Mouse (Mus musculus): ENCODE data around the gene Retnlg. TPM values are rescaled to one million over a fixed set of nuclear protein-coding genes. Genes with fewer than 3 reads are reported as not detected.

Gene Retnlg
- polyA plus RNA-seq, 1 experiment from 2014 or later = 0.39 TPM

Other genes with a start within 250 kb of the Retnlg start
- not detected in 2 replicates for gene Trat1, start 100.6 kb upstream of the Retnlg start, polyA plus RNA-seq (2014; fragmentation: Nextera tagmentation; extraction: Ambion mirVana)
- not detected in 2 replicates for gene Retnlb, start 55.8 kb upstream of the Retnlg start, polyA plus RNA-seq (2014; fragmentation: Nextera tagmentation; extraction: Ambion mirVana)
- gene Retnla, start 30.1 kb upstream of the Retnlg start, polyA plus RNA-seq (2014; fragmentation: Nextera tagmentation; extraction: Ambion mirVana) = not detected in 2 replicates
- 69.3 and 80.9 TPM in 2 replicates for gene Dzip3, start 121.5 kb downstream of the Retnlg start, polyA plus RNA-seq (2014; fragmentation: Nextera tagmentation; extraction: Ambion mirVana)
- gene Cip2a, start 121.6 kb downstream of the Retnlg start, polyA plus RNA-seq (2014; fragmentation: Nextera tagmentation; extraction: Ambion mirVana) = 6.7 and 10.9 TPM in 2 replicates
- not detected in 2 replicates for gene Myh15, start 184.9 kb downstream of the Retnlg start, polyA plus RNA-seq (2014; fragmentation: Nextera tagmentation; extraction: Ambion mirVana)